Mouse (Mus musculus): ENCODE data around the gene Phkg2. TPM values are rescaled to one million over a fixed set of nuclear protein-coding genes. Genes with fewer than 3 reads are reported as not detected.
A peak's percentile ranks its signal among the peaks of the same experiment; 100 is the strongest.

The Phkg2 gene
- total and polyA plus RNA-seq, 2 experiments from 2014 or later: 23.1 to 44.1 TPM

GRCm38 (mm10) chr7:127614091-127614490 is 41.0 kb downstream of the Phkg2 start:
- Histone ChIP-seq H3K27me3 (ENCODE audit: control insufficient read depth, insufficient read depth, low read length) (no peaks in the 10 kb centered on the region), H3K9ac (replicated peaks; ENCODE audit: low read depth, low read length) (peak overlapping the region; percentile 96), H3K4me2 (ENCODE audit: low read depth, low read length) (peak overlapping the region; percentile 95), H3K9me3 (replicated peaks; ENCODE audit: control insufficient read depth, low read length) (no peaks in the 10 kb centered on the region), H3K4me3 (ENCODE audit: low read depth, low read length) (peak overlapping the region; percentile 94), H3K36me3 (replicated peaks; ENCODE audit: control insufficient read depth, insufficient read depth, low read length) (peaks cover 40% of the 10 kb centered on the region), H3K27ac (ENCODE audit: low read depth) (peak overlapping the region; percentile 96), H3K4me1 (ENCODE audit: control insufficient read depth, insufficient read depth) (peaks cover 9% of the 10 kb centered on the region)
- ATAC-seq (ENCODE audit: insufficient read depth, low read depth) (no peak), DNase-seq (ENCODE audit: low spot score) (peak; percentile 5)
- TF ChIP-seq EP300 (IDR thresholded peaks at IDR 0.05; ENCODE audit: low read depth): no peak
- TF ChIP-seq CTCF (IDR thresholded peaks at IDR 0.05; ENCODE audit: low read depth): no peak
- 19% methylated on average over 8 of the region's 8 CpGs for WGBS

DNA sequence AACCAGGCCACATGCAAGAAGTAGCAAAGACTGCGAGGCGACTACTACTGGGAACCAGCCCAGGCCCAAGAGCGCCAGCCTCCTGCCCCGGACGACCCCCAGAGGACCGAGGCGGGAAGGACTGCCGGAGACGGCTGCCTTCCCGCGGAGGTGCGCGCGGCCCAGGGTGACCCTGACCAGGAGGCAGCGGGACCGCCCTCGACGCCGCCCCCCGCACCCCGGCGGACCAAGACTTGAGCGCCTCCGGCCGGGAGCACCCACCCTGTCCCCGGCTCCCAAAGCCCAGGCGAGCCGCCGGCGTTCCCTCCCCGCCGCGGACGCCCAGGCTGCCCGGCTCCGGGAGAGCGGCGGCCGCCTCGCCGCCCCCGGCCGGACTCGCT is 41.4 kb downstream of the Phkg2 start:
- Histone ChIP-seq H3K27me3 (ENCODE audit: control insufficient read depth, insufficient read depth, low read length) (no peaks in the 10 kb centered on the region), H3K4me3 (ENCODE audit: low read depth, low read length) (peak overlapping the region; percentile 94), H3K4me1 (ENCODE audit: control insufficient read depth, insufficient read depth) (peaks cover 9% of the 10 kb centered on the region), H3K9ac (replicated peaks; ENCODE audit: low read depth, low read length) (peak overlapping the region; percentile 96), H3K27ac (ENCODE audit: low read depth) (peak overlapping the region; percentile 96), H3K4me2 (ENCODE audit: low read depth, low read length) (peak overlapping the region; percentile 95), H3K36me3 (replicated peaks; ENCODE audit: control insufficient read depth, insufficient read depth, low read length) (peaks cover 36% of the 10 kb centered on the region), H3K9me3 (replicated peaks; ENCODE audit: control insufficient read depth, low read length) (no peaks in the 10 kb centered on the region)
- no peak for TF ChIP-seq EP300 (IDR thresholded peaks at IDR 0.05; ENCODE audit: low read depth)
- TF ChIP-seq CTCF (IDR thresholded peaks at IDR 0.05; ENCODE audit: low read depth): no peak
- ATAC-seq (ENCODE audit: insufficient read depth, low read depth): peak; percentile 77
- peak; percentile 46 for DNase-seq (ENCODE audit: low spot score)
- 0% methylated on average over 11 of the region's 44 CpGs for WGBS

GRCm38 (mm10) chr7:127614891-127615843 is 42.0 kb downstream of the Phkg2 start, which contains the start of gene Zfp629:
Gene Zfp629 (minus strand): TSS chr7:127615797.
- TF ChIP-seq EP300 (IDR thresholded peaks at IDR 0.05; ENCODE audit: low read depth): no peak; the same call in 1 of the 2 replicates
- no peak for TF ChIP-seq CTCF (IDR thresholded peaks at IDR 0.05; ENCODE audit: low read depth)
- Histone ChIP-seq H3K4me3 (ENCODE audit: low read depth, low read length) (peak within 1 kb of the TSS; percentile 94), H3K27ac (ENCODE audit: low read depth) (peak within 1 kb of the TSS; percentile 96), H3K27me3 (ENCODE audit: control insufficient read depth, insufficient read depth, low read length) (no peaks in the 10 kb centered on the region), H3K9ac (replicated peaks; ENCODE audit: low read depth, low read length) (peak within 1 kb of the TSS; percentile 96), H3K36me3 (replicated peaks; ENCODE audit: control insufficient read depth, insufficient read depth, low read length) (peaks cover 29% of the 10 kb centered on the region), H3K9me3 (replicated peaks; ENCODE audit: control insufficient read depth, low read length) (no peaks in the 10 kb centered on the region), H3K4me1 (ENCODE audit: control insufficient read depth, insufficient read depth) (peaks cover 9% of the 10 kb centered on the region), H3K4me2 (ENCODE audit: low read depth, low read length) (peak within 1 kb of the TSS; percentile 95)
- peak; percentile 80 for DNase-seq (ENCODE audit: low spot score)
- peak; percentile 88 for ATAC-seq (ENCODE audit: insufficient read depth, low read depth)
- under 1% methylated on average over 45 of the region's 50 CpGs for WGBS

DNA sequence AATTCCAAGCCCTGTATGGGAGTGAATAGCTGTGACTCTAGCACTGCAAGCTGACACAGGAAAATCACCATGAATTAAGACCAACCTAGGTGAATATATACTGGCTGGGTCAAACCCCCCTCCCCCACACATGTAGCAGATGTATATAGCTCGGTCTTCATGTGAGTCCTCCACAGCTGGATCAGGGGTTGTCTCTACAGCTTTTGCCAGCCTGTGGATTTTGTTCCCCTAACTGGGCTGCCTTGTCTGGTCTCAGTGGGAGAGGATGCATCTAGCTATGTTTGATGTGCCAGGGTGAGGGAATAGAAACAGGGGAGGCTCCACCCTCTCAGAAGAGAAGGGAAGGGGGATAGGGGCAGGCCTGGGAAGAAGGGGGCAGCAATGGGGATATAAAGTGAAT is 43.2 kb downstream of the Phkg2 start:
- peaks cover 17% of the 10 kb centered on the region for H3K36me3 ChIP-seq (replicated peaks; ENCODE audit: control insufficient read depth, insufficient read depth, low read length)
- peaks cover 9% of the 10 kb centered on the region for H3K4me1 ChIP-seq (ENCODE audit: control insufficient read depth, insufficient read depth)
- no peak for TF ChIP-seq EP300 (IDR thresholded peaks at IDR 0.05; ENCODE audit: low read depth)
- no peak for TF ChIP-seq CTCF (IDR thresholded peaks at IDR 0.05; ENCODE audit: low read depth)
- no peak overlapping the region for H3K4me2 ChIP-seq (ENCODE audit: low read depth, low read length)
- H3K4me3 ChIP-seq (ENCODE audit: low read depth, low read length): no peak overlapping the region
- DNase-seq (ENCODE audit: low spot score) (no peak), ATAC-seq (ENCODE audit: insufficient read depth, low read depth) (no peak)
- 65% methylated on average over 1 of the region's 1 CpGs for WGBS
- no peak overlapping the region for H3K9ac ChIP-seq (replicated peaks; ENCODE audit: low read depth, low read length)
- no peaks in the 10 kb centered on the region for H3K9me3 ChIP-seq (replicated peaks; ENCODE audit: control insufficient read depth, low read length)
- peak overlapping the region; percentile 0; the same call in 1 of the 2 replicates for H3K27ac ChIP-seq (ENCODE audit: low read depth)
- H3K27me3 ChIP-seq (ENCODE audit: control insufficient read depth, insufficient read depth, low read length): no peaks in the 10 kb centered on the region

DNA sequence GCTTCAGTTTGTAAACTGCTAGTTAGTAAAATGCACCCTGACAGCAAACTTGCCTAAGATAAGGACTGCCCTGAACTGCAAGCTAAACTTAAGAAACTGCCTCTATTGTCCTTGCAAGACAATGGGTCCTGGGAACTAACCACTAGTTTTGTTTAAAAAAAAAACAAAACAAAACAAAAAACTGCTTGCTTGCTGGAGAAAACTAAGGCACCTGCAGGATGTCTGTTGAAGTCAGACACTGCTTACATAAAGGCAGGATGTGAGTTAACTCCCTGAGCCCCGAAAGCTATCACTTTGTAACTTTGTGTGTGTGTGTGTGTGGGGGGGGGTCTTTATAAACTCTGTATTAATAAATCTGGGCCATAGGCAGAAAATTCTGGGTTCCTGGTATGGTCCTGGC is 43.7 kb downstream of the Phkg2 start:
- no peaks in the 10 kb centered on the region for H3K27me3 ChIP-seq (ENCODE audit: control insufficient read depth, insufficient read depth, low read length)
- ATAC-seq (ENCODE audit: insufficient read depth, low read depth): no peak
- WGBS: 57% methylated on average over 1 of the region's 1 CpGs

More for the DNA sequence above, 43.7 kb downstream of the Phkg2 start:
- Histone ChIP-seq H3K9ac (replicated peaks; ENCODE audit: low read depth, low read length) (no peak overlapping the region), H3K9me3 (replicated peaks; ENCODE audit: control insufficient read depth, low read length) (no peaks in the 10 kb centered on the region), H3K36me3 (replicated peaks; ENCODE audit: control insufficient read depth, insufficient read depth, low read length) (peaks cover 12% of the 10 kb centered on the region), H3K27ac (ENCODE audit: low read depth) (peak overlapping the region; percentile 0; the same call in 1 of the 2 replicates), H3K4me3 (ENCODE audit: low read depth, low read length) (no peak overlapping the region), H3K4me2 (ENCODE audit: low read depth, low read length) (no peak overlapping the region), H3K4me1 (ENCODE audit: control insufficient read depth, insufficient read depth) (peaks cover 9% of the 10 kb centered on the region)
- no peak for DNase-seq (ENCODE audit: low spot score)
- no peak for TF ChIP-seq CTCF (IDR thresholded peaks at IDR 0.05; ENCODE audit: low read depth)
- TF ChIP-seq EP300 (IDR thresholded peaks at IDR 0.05; ENCODE audit: low read depth): no peak
